Mouse (Mus musculus) gastrocnemius, postnatal 36 days (tissue): Measurements from ENCODE around the gene Spry2. TPM values are rescaled to one million over a fixed set of nuclear protein-coding genes. Genes with fewer than 3 reads are reported as not detected.

Experiments used
- DNase-seq, 2 experiments: peaks; one replicate each; pipeline ENCODE4 v3.0.0; 2022
- intact Hi-C: fragments of 180-260 bp; cut with DNase I; formaldehyde crosslinking; loops from one replicate; pipeline ENCODE4 v1.15.1; 2025
- total RNA-seq, 2 experiments: library from RNA; stranded (reverse); gene quantifications; 2 replicates each; pipeline ENCODE4 v1.2.3; 2021

Spry2 gene
- total RNA-seq, 2 experiments from 2014 or later = 20.0 to 21.2 TPM

GRCm38 (mm10) chr14:105894971-105895873 lies 1.4 kb downstream of the Spry2 start:
- DNase-seq = peak; percentile 24 to 47
- intact Hi-C loops = loop anchor here (5.0 to 10.0 kb wide), 4 partner anchors 218 to 580 kb away; no protein-coding TSS in a partner anchor

GRCm38 (mm10) chr14:105893623-105893995 lies 3.0 kb downstream of the Spry2 start:
- DNase-seq = no peak
- intact Hi-C loops = loop anchor here (5.0 to 10.0 kb wide), 2 partner anchors 216 to 579 kb away; no protein-coding TSS in a partner anchor

GRCm38 (mm10) chr14:105892941-105893622 lies 3.5 kb downstream of the Spry2 start:
- DNase-seq = peak in 1 of 2 experiments; percentile 47
- intact Hi-C loops = loop anchor here (5.0 to 10.0 kb wide), 2 partner anchors 216 to 578 kb away; no protein-coding TSS in a partner anchor

GRCm38 (mm10) chr14:105890516-105891231 lies 5.9 kb downstream of the Spry2 start:
- no peak for DNase-seq
- intact Hi-C loops = loop anchor here (5.0 to 10.0 kb wide), 2 partner anchors 213 to 576 kb away; no protein-coding TSS in a partner anchor

- intact Hi-C loops = no loop called here
- no peak for DNase-seq
Measured at GRCm38 (mm10) chr14:105886643-105887374, 9.8 kb downstream of the Spry2 start.

- DNase-seq = no peak
- intact Hi-C loops = no loop called here
Measured at GRCm38 (mm10) chr14:105885249-105885648, 11.4 kb downstream of the Spry2 start.

- intact Hi-C loops = no loop called here
Measured at GRCm38 (mm10) chr14:105883215-105883614, 13.4 kb downstream of the Spry2 start.

GRCm38 (mm10) chr14:105878359-105878758 lies 18.3 kb downstream of the Spry2 start:
- intact Hi-C loops = no loop called here
- DNase-seq = no peak

More at GRCm38 (mm10) chr14:105883215-105883614, 13.4 kb downstream of the Spry2 start:
- no peak for DNase-seq

- intact Hi-C loops = no loop called here
- no peak for DNase-seq
Measured at GRCm38 (mm10) chr14:105876375-105876774, 20.2 kb downstream of the Spry2 start.

- intact Hi-C loops = no loop called here
- peak in 1 of 2 experiments; percentile 18 for DNase-seq
Measured at GRCm38 (mm10) chr14:105870370-105870936, 26.2 kb downstream of the Spry2 start.

GRCm38 (mm10) chr14:105865381-105865938 lies 31.2 kb downstream of the Spry2 start:
- intact Hi-C loops = no loop called here
- no peak for DNase-seq

GRCm38 (mm10) chr14:105862199-105862598 lies 34.4 kb downstream of the Spry2 start:
- intact Hi-C loops = no loop called here
- DNase-seq = no peak

- intact Hi-C loops = no loop called here
Measured at GRCm38 (mm10) chr14:105860920-105861319, 35.7 kb downstream of the Spry2 start.

GRCm38 (mm10) chr14:105860276-105860675 lies 36.3 kb downstream of the Spry2 start:
- intact Hi-C loops = no loop called here
- DNase-seq = no peak

More at GRCm38 (mm10) chr14:105860920-105861319, 35.7 kb downstream of the Spry2 start:
- no peak for DNase-seq

- DNase-seq = no peak
- intact Hi-C loops = no loop called here
Measured at GRCm38 (mm10) chr14:105859876-105860275, 36.7 kb downstream of the Spry2 start.

- intact Hi-C loops = no loop called here
- DNase-seq = no peak
Measured at GRCm38 (mm10) chr14:105859368-105859767, 37.3 kb downstream of the Spry2 start.

GRCm38 (mm10) chr14:105858935-105859334 lies 37.7 kb downstream of the Spry2 start:
- intact Hi-C loops = no loop called here
- no peak for DNase-seq

- intact Hi-C loops = no loop called here
Measured at GRCm38 (mm10) chr14:105851359-105852067, 45.1 kb downstream of the Spry2 start.

More at GRCm38 (mm10) chr14:105851359-105852067, 45.1 kb downstream of the Spry2 start:
- no peak for DNase-seq
